Mouse (Mus musculus) naive thymus-derived CD4-positive, alpha-beta T cell, adult 2 months (primary cell): ENCODE measurements around the gene Adamtsl2.

Experiments used
- DNase-seq: peaks from one replicate; pipeline ENCODE4 v3.0.0-alpha.2; 2011; ENCODE audit warnings: low read depth

Adamtsl2 gene

GRCm38 (mm10) chr2:27075485-27075884 is 3.7 kb upstream of the Adamtsl2 start:
- peak; percentile 53 for DNase-seq

- DNase-seq = peak; percentile 49
Measured at GRCm38 (mm10) chr2:27077655-27078244, 1.4 kb upstream of the Adamtsl2 start.

GRCm38 (mm10) chr2:27078312-27078711 is 867 bp upstream of the Adamtsl2 start:
- peak; percentile 25 for DNase-seq

DNA sequence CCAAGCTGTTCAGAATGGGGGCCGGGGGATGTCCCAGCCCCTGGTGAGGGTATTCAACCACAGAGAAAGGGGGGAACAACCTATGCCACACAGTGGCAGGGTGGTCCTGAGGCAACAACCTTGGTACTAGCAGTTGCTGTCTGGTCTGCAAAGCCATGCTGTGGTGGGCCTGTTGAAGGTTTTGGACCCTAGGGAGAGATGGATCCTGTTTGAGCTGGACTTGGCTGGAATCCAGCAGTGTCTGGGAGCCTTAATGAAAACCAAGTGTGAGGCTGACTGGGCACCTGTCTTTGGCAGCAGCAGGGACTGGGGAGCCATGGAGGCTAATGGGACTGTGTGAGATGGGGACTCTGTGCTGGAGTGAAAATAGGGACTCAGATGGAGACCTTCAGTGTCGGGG is 470 bp downstream of the Adamtsl2 start:
- DNase-seq = no peak

DNA sequence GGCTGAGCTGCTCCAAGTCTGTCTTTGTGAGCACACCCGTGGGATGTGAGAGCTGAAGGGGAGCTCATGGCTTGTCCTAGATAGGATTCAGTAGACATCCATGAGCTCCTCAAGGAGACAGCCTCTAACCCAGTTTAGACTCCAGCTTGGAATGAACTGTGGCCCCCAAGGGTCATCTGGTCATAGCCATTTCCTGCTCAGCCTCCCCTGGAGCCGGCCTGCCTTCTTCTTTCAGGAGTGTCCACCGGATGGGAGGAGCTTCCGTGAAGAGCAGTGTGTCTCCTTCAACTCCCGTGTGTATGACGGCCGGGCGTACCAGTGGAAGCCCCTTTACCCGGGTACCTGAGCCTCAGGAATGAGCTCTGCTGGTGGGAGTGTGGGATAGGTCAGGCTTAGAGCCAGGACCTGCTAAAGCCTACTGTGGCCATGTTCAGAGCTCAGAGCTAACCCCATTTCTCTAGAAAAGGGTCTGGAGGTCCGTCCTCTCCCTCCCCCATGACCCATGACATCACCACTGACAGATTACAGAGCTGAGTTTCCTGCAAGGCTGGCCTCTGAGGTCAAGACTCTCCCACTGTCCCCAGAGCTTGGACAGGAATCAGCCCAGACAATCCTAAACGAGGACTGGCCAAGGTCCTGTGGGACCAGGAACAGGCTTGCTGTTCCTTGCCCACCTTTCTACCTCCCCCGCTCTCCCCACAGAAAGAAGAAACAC is 4.7 kb downstream of the Adamtsl2 start:
- DNase-seq = no peak

DNA sequence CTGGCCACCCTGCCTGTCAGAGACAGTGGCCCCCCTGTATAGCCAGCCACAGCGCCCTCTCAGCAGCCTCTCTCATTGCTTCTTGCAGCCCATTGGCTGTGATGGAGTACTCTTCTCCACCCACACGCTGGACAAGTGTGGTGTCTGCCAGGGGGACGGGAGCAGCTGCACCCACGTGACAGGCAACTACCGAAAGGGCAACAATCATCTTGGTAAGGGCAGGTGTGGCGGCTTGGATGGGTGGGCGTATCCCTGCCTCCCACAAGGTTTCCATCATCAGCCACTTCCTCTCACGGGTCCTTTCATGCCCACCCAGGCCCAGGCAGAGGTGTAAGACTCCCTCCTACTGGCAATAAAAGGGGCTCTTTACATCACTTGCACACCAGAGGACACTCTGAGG is 5.8 kb downstream of the Adamtsl2 start:
- DNase-seq = no peak

- no peak for DNase-seq
Measured at GRCm38 (mm10) chr2:27085801-27086200, 6.6 kb downstream of the Adamtsl2 start.

GRCm38 (mm10) chr2:27086483-27087010 is 7.4 kb downstream of the Adamtsl2 start:
- no peak for DNase-seq

DNA sequence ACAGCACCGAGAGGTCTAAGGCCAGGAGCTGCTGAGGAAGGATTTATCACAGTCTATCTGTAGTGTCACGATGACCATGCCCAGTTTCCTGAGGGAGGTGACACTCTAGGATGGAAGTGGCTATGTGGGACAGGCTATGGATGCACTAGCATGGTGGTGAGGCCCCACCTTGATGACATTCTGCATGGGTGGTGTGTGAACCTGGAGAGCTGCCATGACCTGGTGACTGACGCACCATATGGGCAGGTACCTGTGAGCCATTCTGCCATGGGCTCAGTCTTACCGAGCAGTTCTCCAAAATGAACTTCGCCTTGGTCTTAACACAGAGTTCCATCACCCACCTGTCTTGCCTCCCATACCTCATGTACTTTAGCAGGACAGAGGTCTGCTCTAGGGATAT is 8.4 kb downstream of the Adamtsl2 start:
- DNase-seq = no peak

GRCm38 (mm10) chr2:27088071-27088644 is 9.0 kb downstream of the Adamtsl2 start:
- DNase-seq = no peak

DNA sequence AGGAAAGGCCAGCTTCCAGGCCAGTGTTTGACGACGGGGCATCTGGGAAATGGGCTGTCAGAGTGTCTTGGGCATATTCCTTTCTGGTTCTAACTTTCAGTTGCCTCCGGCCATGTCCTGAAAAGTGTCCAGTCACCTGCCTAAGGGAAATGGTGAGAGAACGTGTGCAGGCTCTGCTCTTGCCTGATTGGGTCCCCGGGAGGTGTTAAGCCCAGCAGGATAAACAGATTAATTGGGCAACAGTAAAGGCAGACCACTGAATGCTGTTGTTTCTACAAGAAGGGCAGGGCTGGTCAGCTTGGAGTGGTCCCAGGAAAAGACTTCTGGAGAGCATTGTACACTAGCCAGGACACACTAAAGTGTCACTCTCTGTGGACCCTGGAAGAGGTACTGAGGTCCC is 9.5 kb downstream of the Adamtsl2 start:
- no peak for DNase-seq

DNA sequence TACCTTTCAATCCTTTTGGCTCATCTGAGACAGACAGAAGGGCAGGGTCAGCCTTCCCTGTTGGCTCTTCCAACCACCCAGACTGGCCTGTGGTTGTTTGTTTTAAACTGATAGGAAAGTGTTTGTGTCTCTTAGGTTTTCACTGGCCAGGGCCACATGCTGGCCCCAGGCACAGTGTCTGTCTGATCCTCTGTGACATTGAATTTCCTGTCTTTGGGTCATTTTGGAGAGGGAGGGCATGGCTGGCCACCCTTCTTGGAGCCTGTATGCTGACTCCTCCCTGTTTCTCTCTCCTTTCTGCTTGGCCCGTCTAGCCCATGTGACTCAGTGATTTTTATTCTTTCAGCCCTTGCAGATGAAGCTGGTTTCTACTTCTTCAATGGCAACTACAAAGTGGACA is 10.1 kb downstream of the Adamtsl2 start:
- no peak for DNase-seq

DNA sequence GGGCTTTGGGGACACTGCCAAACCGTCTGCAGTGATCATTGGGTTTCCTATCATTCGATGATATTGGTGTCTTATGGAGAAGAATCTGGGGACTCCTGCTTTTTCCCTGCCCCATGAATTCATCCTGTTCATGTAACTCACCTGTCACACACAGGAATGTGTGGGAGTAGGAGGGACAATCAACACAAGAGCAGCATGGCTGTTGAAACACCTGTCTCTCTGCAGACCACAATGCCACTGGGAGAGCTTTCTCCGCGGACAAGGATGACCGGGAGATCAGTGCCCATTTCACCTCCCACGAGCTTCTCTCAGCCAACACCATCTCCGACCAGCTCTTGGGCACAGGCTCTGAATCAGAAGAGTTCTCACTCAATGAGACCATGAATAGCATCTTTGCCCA is 16.0 kb downstream of the Adamtsl2 start:
- no peak for DNase-seq

GRCm38 (mm10) chr2:27096341-27096981 is 17.3 kb downstream of the Adamtsl2 start:
- no peak for DNase-seq

- no peak for DNase-seq
Measured at GRCm38 (mm10) chr2:27097241-27097656, 18.1 kb downstream of the Adamtsl2 start.

GRCm38 (mm10) chr2:27097776-27098175 is 18.6 kb downstream of the Adamtsl2 start:
- DNase-seq = no peak

- DNase-seq = no peak
Measured at GRCm38 (mm10) chr2:27103554-27103953, 24.4 kb downstream of the Adamtsl2 start.

DNA sequence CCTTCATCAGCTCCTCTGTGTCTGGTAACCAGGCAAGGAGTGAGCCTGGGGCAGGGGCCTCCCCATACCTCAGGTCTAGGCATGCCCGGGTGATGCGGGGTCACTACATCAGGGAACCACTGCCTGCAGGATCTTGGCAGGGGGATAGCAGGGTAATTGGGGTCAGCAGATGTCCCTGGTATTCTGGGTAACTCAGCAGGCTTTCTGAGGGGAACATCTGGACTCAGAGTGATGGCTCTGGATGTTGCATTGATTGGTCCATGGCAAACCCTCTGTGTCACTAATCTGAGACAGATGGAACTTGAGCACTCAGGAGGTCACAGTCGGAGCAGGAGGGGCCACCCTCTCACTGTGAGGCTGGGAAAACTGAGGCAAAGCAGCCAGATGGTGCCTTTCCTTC is 27.6 kb downstream of the Adamtsl2 start:
- DNase-seq = no peak

DNA sequence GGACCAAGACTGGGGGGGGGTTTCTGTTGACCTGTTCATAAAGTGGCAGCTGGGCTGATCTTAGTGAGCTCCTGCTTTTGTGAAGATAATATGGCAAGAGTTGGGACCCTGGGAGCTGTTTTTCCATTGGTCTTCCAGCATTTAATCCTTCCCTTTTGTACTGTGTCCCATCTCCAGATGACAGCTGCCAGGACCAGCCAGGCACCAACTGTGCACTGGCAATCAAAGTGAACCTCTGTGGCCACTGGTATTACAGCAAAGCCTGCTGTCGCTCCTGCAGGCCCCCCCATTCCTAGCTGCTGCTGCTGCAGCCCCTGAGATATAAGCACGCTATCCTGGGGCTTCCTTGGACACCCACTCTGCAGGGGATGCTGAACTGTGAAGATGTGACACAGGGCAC is 29.0 kb downstream of the Adamtsl2 start:
- no peak for DNase-seq

DNA sequence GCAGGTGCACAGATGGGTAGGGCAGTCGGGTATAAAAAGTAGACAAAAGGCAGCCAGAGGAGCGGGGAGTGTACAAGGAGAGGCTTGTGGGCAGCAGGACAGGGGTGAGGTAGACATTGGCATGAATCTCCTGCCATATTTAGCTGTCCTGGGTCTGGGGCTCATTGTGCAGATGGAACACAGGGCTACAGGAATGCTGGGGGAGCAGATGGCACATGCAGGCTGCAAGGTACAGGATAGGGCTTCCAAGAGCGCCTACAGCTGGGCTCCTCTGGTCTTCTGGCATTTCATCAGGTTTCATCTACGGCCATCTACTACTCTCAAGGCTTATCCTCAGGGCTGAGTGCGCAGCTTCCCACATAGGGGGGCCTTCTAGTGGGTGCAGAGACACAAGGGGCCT is 29.9 kb downstream of the Adamtsl2 start:
- no peak for DNase-seq

DNA sequence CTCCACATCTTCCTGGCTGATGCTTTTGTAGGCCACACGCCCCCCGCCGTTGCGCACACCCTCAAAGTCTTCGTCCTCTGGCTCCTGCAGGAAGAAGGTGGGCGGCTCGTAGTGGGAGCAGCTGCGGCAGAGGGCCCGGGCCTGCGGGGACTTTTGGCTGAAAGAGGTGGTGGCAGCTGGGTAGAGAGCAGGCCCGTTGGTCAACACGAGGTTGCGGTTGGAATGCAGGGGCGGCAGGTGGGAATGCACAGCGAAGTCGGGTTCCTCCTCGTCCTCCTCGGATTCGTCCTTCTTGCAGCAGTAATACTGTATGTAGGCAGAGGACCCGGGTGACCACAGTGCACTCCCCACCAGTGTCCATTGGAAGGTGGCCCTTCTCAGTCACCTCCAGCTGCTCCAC is 33.4 kb downstream of the Adamtsl2 start:
- DNase-seq = no peak

- DNase-seq = no peak
Measured at GRCm38 (mm10) chr2:27114169-27114568, 35.0 kb downstream of the Adamtsl2 start.

DNA sequence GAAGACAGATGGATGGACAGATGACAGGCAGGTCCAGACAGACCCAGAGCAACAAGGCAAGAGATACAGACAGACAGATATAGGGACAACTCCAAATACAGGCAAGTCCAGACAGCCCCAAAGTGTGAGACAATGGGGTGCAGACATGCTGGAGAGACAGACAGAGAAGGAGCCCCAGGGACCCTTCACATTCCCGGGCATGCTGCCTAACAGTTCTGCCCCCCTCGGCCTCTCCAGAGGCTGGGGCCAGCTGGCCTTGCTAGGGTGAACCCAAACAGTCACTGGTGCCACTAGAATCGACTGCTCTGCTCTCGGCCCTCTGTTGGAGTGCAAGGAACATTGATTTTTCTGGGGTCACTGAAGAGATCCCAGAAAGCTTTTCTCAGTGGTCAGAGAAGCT is 39.3 kb downstream of the Adamtsl2 start:
- no peak for DNase-seq
